Mouse (Mus musculus): ENCODE measurements around the gene Unc13b. TPM values are rescaled to one million over a fixed set of nuclear protein-coding genes. Genes with fewer than 3 reads are reported as not detected.

The Unc13b gene
- total RNA-seq, 1 experiment from 2014 or later, result 7.6 TPM

Other genes with a start within 250 kb of the Unc13b start
- not detected in 2 replicates for gene Fam205a1, start 205.1 kb upstream of the Unc13b start, total RNA-seq (2017)
- gene Gm12394, start 202.2 kb upstream of the Unc13b start, total RNA-seq (2017), result not detected in 2 replicates
- not detected in 2 replicates for gene Fam205c, start 184.7 kb upstream of the Unc13b start, total RNA-seq (2017)
- gene Phf24, start 142.3 kb upstream of the Unc13b start, total RNA-seq (2017), result not detected in 2 replicates
- gene Dnajb5, start 109.1 kb upstream of the Unc13b start, total RNA-seq (2017), result 0.65 and 1.3 TPM in 2 replicates
- gene 1700022I11Rik, start 89.3 kb upstream of the Unc13b start, total RNA-seq (2017), result 2.6 TPM in 1 of 2 replicates, not detected in the other
- gene Vcp, start 58.4 kb upstream of the Unc13b start, total RNA-seq (2017), result 275 and 278 TPM in 2 replicates
- 13.8 and 25.6 TPM in 2 replicates for gene Fancg, start 48.4 kb upstream of the Unc13b start, total RNA-seq (2017)
- 5.9 and 11.4 TPM in 2 replicates for gene Pigo, start 33.1 kb upstream of the Unc13b start, total RNA-seq (2017)
- gene Stoml2, start 27.2 kb upstream of the Unc13b start, total RNA-seq (2017), result 94.2 and 140 TPM in 2 replicates
- 2.3 and 6.2 TPM in 2 replicates for gene Fam214b, start 12.7 kb upstream of the Unc13b start, total RNA-seq (2017)
- gene Atp8b5, start 208.2 kb downstream of the Unc13b start, total RNA-seq (2017), result 0.79 and 3.6 TPM in 2 replicates

Measured in hematopoietic stem cell, adult 5-6 weeks (primary cell).